Mouse (Mus musculus): ENCODE data around the gene Gm20498. TPM values are rescaled to one million over a fixed set of nuclear protein-coding genes. Genes with fewer than 3 reads are reported as not detected.
A peak's percentile ranks its signal among the peaks of the same experiment; 100 is the strongest.

The Gm20498 gene
- total RNA-seq, 2 experiments from 2014 or later = 39.1 to 49.1 TPM

- no peak for DNase-seq (ENCODE audit: extremely low spot score in 1 of 2, low spot score in 1 of 2)
Observed at GRCm38 (mm10) chr12:81333841-81334240, 198.9 kb downstream of the Gm20498 start.

DNA sequence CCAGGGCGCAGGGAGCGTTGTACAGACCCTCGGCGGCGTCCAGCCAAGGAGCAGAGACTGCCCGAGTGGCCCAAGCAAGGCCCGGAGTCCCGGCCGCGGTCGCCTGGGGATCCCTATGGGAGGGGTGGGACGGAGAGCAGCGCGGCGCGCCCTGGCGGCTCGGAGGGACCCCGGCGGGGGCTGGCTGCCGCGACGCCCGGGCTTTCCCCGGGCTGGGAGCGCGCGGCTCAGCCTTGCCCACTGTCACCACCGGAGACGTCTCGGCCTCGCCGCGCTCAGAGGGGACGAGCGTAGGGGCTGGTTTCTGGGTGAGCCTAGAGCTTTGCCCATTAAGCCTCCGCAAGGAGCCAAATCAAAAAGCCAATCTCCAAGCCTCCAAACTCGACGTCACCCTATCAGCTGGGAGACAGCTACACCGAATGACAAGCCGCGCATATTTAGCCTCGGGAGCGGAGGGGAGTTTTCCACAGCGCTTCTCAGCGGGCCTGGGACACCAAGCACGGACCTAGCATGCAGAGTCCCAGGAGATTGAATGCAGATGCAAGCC, 199.8 kb downstream of the Gm20498 start, which contains the start of gene Slc8a3:
TSS of gene Slc8a3 (minus strand) at position 306 of the 547 bp plus-strand sequence.
- peak; percentile 38 to 42 for DNase-seq (ENCODE audit: extremely low spot score in 1 of 2, low spot score in 1 of 2)

GRCm38 (mm10) chr12:81331937-81332874, 200.5 kb downstream of the Gm20498 start:
- DNase-seq (ENCODE audit: extremely low spot score in 1 of 2, low spot score in 1 of 2) = peak; percentile 45 to 54

- DNase-seq (ENCODE audit: extremely low spot score in 1 of 2, low spot score in 1 of 2) = no peak
Observed at GRCm38 (mm10) chr12:81331046-81331638, 201.6 kb downstream of the Gm20498 start.

DNA sequence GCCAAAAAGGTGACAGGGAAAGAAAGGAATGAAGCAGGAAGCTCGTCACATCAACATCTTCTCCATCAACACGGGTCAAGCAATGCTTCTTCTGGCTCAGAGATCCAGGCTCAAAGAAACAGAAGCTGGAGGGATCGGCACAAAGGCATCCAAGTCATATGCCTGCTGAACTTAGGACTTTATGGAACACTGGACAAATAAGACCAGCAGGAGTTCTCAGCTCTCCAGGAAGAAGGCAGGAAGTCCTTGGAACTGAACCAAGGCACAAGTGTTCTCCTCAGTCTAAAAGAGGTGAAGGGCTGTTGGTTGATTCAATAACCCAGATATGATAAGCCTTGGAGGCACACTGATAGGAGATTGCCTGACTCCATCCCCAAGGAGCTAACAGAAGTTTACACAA, 207.7 kb downstream of the Gm20498 start:
- DNase-seq (ENCODE audit: extremely low spot score in 1 of 2, low spot score in 1 of 2) = no peak

DNA sequence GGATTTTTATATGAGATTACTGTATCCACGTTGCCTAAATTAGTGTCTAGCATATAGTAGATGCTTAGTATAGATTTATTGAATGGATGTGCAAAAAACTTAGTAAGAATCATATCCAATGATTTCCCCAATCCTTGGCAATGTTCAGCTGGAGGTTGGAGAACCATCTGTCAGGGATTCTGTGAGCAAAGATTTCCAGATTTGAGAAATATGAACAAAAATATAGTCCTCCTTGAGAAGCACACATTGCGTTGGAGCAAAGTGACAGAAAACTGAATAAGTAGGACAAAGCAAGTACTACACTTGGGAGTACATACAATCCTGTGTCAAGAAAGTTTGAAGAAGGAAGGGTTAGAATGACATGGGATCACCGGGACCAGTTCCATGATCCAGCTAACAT, 208.6 kb downstream of the Gm20498 start:
- DNase-seq (ENCODE audit: extremely low spot score in 1 of 2, low spot score in 1 of 2) = no peak

GRCm38 (mm10) chr12:81321021-81321420, 211.7 kb downstream of the Gm20498 start:
- DNase-seq (ENCODE audit: extremely low spot score in 1 of 2, low spot score in 1 of 2) = no peak

DNA sequence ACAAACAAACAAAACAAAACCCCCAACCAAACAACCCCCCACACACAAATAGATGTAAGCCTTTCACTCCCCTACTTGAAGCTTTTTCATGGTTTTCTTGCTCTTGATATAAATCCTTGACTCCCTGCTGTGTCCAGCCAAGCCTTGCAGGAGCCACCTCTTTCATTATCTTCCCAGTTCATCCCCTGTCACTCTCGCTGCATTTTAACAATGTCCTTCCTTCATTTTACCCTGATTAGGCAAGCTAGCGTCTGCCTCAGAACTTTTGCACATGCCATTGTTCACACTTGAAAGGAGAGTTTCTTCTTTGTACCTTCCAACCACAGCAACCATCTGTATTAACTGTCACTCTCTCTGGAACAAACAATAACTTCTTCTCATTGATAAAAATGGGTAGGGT, 214.9 kb downstream of the Gm20498 start:
- no peak for DNase-seq (ENCODE audit: extremely low spot score in 1 of 2, low spot score in 1 of 2)

DNA sequence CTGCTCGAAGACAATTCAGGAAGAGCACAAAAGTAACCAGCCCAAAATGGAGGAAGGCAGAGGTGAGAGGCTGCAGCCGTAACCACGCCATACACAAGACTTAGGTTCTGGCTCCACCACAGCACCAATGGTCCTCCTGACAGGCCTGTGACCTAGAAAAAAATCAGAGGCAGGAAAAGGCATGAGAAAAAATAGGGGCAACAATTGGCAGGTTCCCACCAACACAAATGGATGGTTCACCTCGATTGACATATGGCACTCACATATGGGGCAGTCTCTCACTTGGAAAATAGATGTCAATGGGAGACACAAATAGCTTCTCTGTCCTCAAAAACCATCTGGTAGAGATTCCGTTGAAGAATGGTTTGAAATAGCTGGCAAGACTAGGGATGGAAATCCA, 216.8 kb downstream of the Gm20498 start:
- no peak for DNase-seq (ENCODE audit: extremely low spot score in 1 of 2, low spot score in 1 of 2)

Other genes starting within 250 kb of the Gm20498 start
- 10 to 100 TPM in 1 of 2 experiments, 1 to 10 TPM in 1; 9.2 to 10.5 TPM for gene Slc8a3, start 199.7 kb downstream of the Gm20498 start, total RNA-seq (2021)
- gene Gm4787, start 153.4 kb downstream of the Gm20498 start, total RNA-seq (2021) = 1 to 10 TPM in 1 of 2 experiments, under 1 TPM in 1; 0.89 to 3.1 TPM
- gene Adam4, start 111.0 kb downstream of the Gm20498 start, total RNA-seq (2021) = 1 to 10 TPM; 1.6 to 2.6 TPM
- 10 to 100 TPM; 34.5 to 35.2 TPM for gene Cox16, start 47.8 kb downstream of the Gm20498 start, total RNA-seq (2021)
- gene Synj2bp, start within 50 bp of the Gm20498 start, total RNA-seq (2021) = 10 to 100 TPM; 24.9 to 29.4 TPM
- under 1 TPM; 0.23 to 0.32 TPM for gene Adam21, start 35.6 kb upstream of the Gm20498 start, total RNA-seq (2021)
- gene Med6, start 62.1 kb upstream of the Gm20498 start, total RNA-seq (2021) = 10 to 100 TPM; 26.4 to 27.2 TPM
- gene Ttc9, start 98.3 kb upstream of the Gm20498 start, total RNA-seq (2021) = 10 to 100 TPM; 45.3 to 47.4 TPM
- 10 to 100 TPM; 29.7 to 34.6 TPM for gene Map3k9, start 248.3 kb upstream of the Gm20498 start, total RNA-seq (2021)

Measured in layer of hippocampus, postnatal 25 days (tissue).